Mouse (Mus musculus): Measurements from ENCODE around the gene Madcam1.
A peak's percentile ranks its signal among the peaks of the same experiment; 100 is the strongest.

Madcam1 gene

GRCm38 (mm10) chr10:79633006-79633777 lies 31.2 kb upstream of the Madcam1 start:
- Histone ChIP-seq H3K4me3 (replicated peaks; ENCODE audit: low read length) (no peak overlapping the region), H3K9me3 (ENCODE audit: low read length) (no peaks in the 10 kb centered on the region)

GRCm38 (mm10) chr10:79636287-79636686 lies 28.1 kb upstream of the Madcam1 start:
- no peaks in the 10 kb centered on the region for H3K36me3 ChIP-seq (ENCODE audit: insufficient read depth, low read length)
- no peaks in the 10 kb centered on the region for H3K9me3 ChIP-seq (ENCODE audit: low read length)
- peaks cover 28% of the 10 kb centered on the region for H3K27me3 ChIP-seq (ENCODE audit: insufficient read depth, low read length)
- H3K4me1 ChIP-seq (replicated peaks; ENCODE audit: low read depth, low read length) = peaks cover 45% of the 10 kb centered on the region
- TF ChIP-seq NANOG (IDR thresholded peaks at IDR 0.05; ENCODE audit: borderline replicate concordance, low read length) (no peak), POU5F1 (IDR thresholded peaks at IDR 0.05; ENCODE audit: borderline replicate concordance, low read length) (no peak), CTCF (conservative IDR thresholded peaks at IDR 0.05; ENCODE audit: low read length) (no peak)
- peak overlapping the region; percentile 91 for H3K4me3 ChIP-seq (replicated peaks; ENCODE audit: low read length)

More at GRCm38 (mm10) chr10:79633006-79633777, 31.2 kb upstream of the Madcam1 start:
- H3K36me3 ChIP-seq (ENCODE audit: insufficient read depth, low read length) = no peaks in the 10 kb centered on the region
- H3K27me3 ChIP-seq (ENCODE audit: insufficient read depth, low read length) = peaks cover 5% of the 10 kb centered on the region
- peaks cover 28% of the 10 kb centered on the region for H3K4me1 ChIP-seq (replicated peaks; ENCODE audit: low read depth, low read length)
- TF ChIP-seq CTCF (conservative IDR thresholded peaks at IDR 0.05; ENCODE audit: low read length) = no peak
- TF ChIP-seq POU5F1 (IDR thresholded peaks at IDR 0.05; ENCODE audit: borderline replicate concordance, low read length) = no peak
- no peak for TF ChIP-seq NANOG (IDR thresholded peaks at IDR 0.05; ENCODE audit: borderline replicate concordance, low read length)

GRCm38 (mm10) chr10:79637128-79638110 lies 26.9 kb upstream of the Madcam1 start, which contains the start of gene Shc2:
Gene Shc2, minus strand, starts transcription at chr10:79637918.
- peaks cover 28% of the 10 kb centered on the region for H3K27me3 ChIP-seq (ENCODE audit: insufficient read depth, low read length)
- TF ChIP-seq CTCF (conservative IDR thresholded peaks at IDR 0.05; ENCODE audit: low read length) (no peak), POU5F1 (IDR thresholded peaks at IDR 0.05; ENCODE audit: borderline replicate concordance, low read length) (no peak), NANOG (IDR thresholded peaks at IDR 0.05; ENCODE audit: borderline replicate concordance, low read length) (no peak)
- H3K4me1 ChIP-seq (replicated peaks; ENCODE audit: low read depth, low read length) = peaks cover 47% of the 10 kb centered on the region
- peak within 1 kb of the TSS; percentile 91 for H3K4me3 ChIP-seq (replicated peaks; ENCODE audit: low read length)
- H3K36me3 ChIP-seq (ENCODE audit: insufficient read depth, low read length) = no peaks in the 10 kb centered on the region
- no peaks in the 10 kb centered on the region for H3K9me3 ChIP-seq (ENCODE audit: low read length)

- H3K4me3 ChIP-seq (replicated peaks; ENCODE audit: low read length) = peak overlapping the region; percentile 91
- TF ChIP-seq CTCF (conservative IDR thresholded peaks at IDR 0.05; ENCODE audit: low read length) = no peak
- no peak for TF ChIP-seq NANOG (IDR thresholded peaks at IDR 0.05; ENCODE audit: borderline replicate concordance, low read length)
- TF ChIP-seq POU5F1 (IDR thresholded peaks at IDR 0.05; ENCODE audit: borderline replicate concordance, low read length) = no peak
- H3K27me3 ChIP-seq (ENCODE audit: insufficient read depth, low read length) = peaks cover 28% of the 10 kb centered on the region
- H3K36me3 ChIP-seq (ENCODE audit: insufficient read depth, low read length) = no peaks in the 10 kb centered on the region
- H3K4me1 ChIP-seq (replicated peaks; ENCODE audit: low read depth, low read length) = peaks cover 55% of the 10 kb centered on the region
- H3K9me3 ChIP-seq (ENCODE audit: low read length) = no peaks in the 10 kb centered on the region
Measured at GRCm38 (mm10) chr10:79638486-79639204, 25.7 kb upstream of the Madcam1 start.

- H3K36me3 ChIP-seq (ENCODE audit: insufficient read depth, low read length) = no peaks in the 10 kb centered on the region
- H3K4me1 ChIP-seq (replicated peaks; ENCODE audit: low read depth, low read length) = peaks cover 32% of the 10 kb centered on the region
- no peak within 1 kb of the TSS for H3K4me3 ChIP-seq (replicated peaks; ENCODE audit: low read length)
- H3K9me3 ChIP-seq (ENCODE audit: low read length) = no peaks in the 10 kb centered on the region
- no peaks in the 10 kb centered on the region; the same call in 1 of the 2 replicates for H3K27me3 ChIP-seq (ENCODE audit: insufficient read depth, low read length)
- TF ChIP-seq POU5F1 (IDR thresholded peaks at IDR 0.05; ENCODE audit: borderline replicate concordance, low read length) = no peak
- no peak for TF ChIP-seq CTCF (conservative IDR thresholded peaks at IDR 0.05; ENCODE audit: low read length)
- TF ChIP-seq NANOG (IDR thresholded peaks at IDR 0.05; ENCODE audit: borderline replicate concordance, low read length) = no peak
Measured at GRCm38 (mm10) chr10:79645711-79646110, 18.6 kb upstream of the Madcam1 start, which contains the start of gene Odf3l2. Gene Odf3l2, minus strand, starts transcription at chr10:79645738.

GRCm38 (mm10) chr10:79649070-79649751 lies 15.1 kb upstream of the Madcam1 start:
- TF ChIP-seq CTCF (conservative IDR thresholded peaks at IDR 0.05; ENCODE audit: low read length) (peak; percentile 98), POU5F1 (IDR thresholded peaks at IDR 0.05; ENCODE audit: borderline replicate concordance, low read length) (no peak)
- Histone ChIP-seq H3K27me3 (ENCODE audit: insufficient read depth, low read length) (peaks cover 17% of the 10 kb centered on the region), H3K4me1 (replicated peaks; ENCODE audit: low read depth, low read length) (peaks cover 14% of the 10 kb centered on the region), H3K36me3 (ENCODE audit: insufficient read depth, low read length) (no peaks in the 10 kb centered on the region), H3K9me3 (ENCODE audit: low read length) (no peaks in the 10 kb centered on the region), H3K4me3 (replicated peaks; ENCODE audit: low read length) (no peak overlapping the region)

- no peaks in the 10 kb centered on the region for H3K36me3 ChIP-seq (ENCODE audit: insufficient read depth, low read length)
- H3K27me3 ChIP-seq (ENCODE audit: insufficient read depth, low read length) = peaks cover 32% of the 10 kb centered on the region
- no peaks in the 10 kb centered on the region for H3K4me1 ChIP-seq (replicated peaks; ENCODE audit: low read depth, low read length)
- TF ChIP-seq CTCF (conservative IDR thresholded peaks at IDR 0.05; ENCODE audit: low read length) (no peak), POU5F1 (IDR thresholded peaks at IDR 0.05; ENCODE audit: borderline replicate concordance, low read length) (no peak), NANOG (IDR thresholded peaks at IDR 0.05; ENCODE audit: borderline replicate concordance, low read length) (no peak)
- H3K9me3 ChIP-seq (ENCODE audit: low read length) = no peaks in the 10 kb centered on the region
- no peak overlapping the region for H3K4me3 ChIP-seq (replicated peaks; ENCODE audit: low read length)
Measured at GRCm38 (mm10) chr10:79652789-79653188, 11.6 kb upstream of the Madcam1 start.
